Mouse (Mus musculus) E14TG2a.4 (cell line): ENCODE results near the gene Arhgap32.

Experiments used
- CTCF ChIP-seq: conservative IDR thresholded peaks from 2 replicates; pipeline ENCODE4 v1.5.1; 2014; ENCODE audit warnings: low read length
- POU5F1 ChIP-seq: IDR thresholded peaks from 2 replicates; pipeline ENCODE4 v1.6.1; 2014; ENCODE audit warnings: low read length, borderline replicate concordance

- TF ChIP-seq POU5F1 (no peak), CTCF (no peak)
Measured at GRCm38 (mm10) chr9:32117876-32118275, 1.9 kb downstream of the Arhgap32 start.
